Mouse (Mus musculus) thymus, postnatal 0 days (tissue): ENCODE measurements around the gene Tnfaip1. TPM values are rescaled to one million over a fixed set of nuclear protein-coding genes. Genes with fewer than 3 reads are reported as not detected.
"Not testable (repeated sequence)": the region's sequence is repeated elsewhere in the genome, so short reads cannot be mapped to it uniquely, and the experiment has no call there.

ENCODE experiments used
- DNase-seq: peaks from one replicate; pipeline ENCODE4 v3.0.0-alpha.2; 2015; ENCODE audit warnings: low spot score
- polyA plus RNA-seq: library from polyadenylated mRNA; unstranded; fragments of >200 nt; fragmentation: Nextera tagmentation; extraction: Ambion mirVana; gene quantifications from 2 replicates; pipeline ENCODE4 v1.2.1, GENCODE M21; 2015

Tnfaip1 gene
- polyA plus RNA-seq = 17.9 and 18.3 TPM in 2 replicates

GRCm38 (mm10) chr11:78536080-78536689, at the start of gene Tnfaip1, which contains the start of gene Ift20:
TSS of gene Tnfaip1 (minus strand) at chr11:78536332.
TSS of gene Ift20 (plus strand) at chr11:78536361.
- DNase-seq = peak; percentile 100

- DNase-seq = no peak
Observed at GRCm38 (mm10) chr11:78582848-78583247, 46.7 kb upstream of the Tnfaip1 start.

DNA sequence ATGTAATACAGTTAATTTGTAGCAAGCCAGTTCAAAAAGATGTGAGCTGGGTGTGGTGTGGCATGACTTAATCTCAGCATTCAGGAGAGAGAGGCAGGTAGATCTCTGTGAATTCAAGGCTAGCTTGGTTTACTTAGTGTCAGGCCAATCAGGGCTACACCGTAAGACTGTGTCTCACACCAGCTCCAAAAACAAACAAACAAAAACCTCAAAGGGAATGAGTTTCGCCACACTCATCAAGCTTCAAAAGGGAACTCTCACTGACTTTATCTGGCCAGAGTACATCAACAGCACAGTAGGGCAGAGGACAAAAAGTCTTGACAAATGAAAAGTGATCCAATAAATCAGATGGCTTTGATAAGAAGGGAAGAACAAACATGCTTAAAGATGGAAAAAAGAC, 38.8 kb upstream of the Tnfaip1 start:
- DNase-seq = no peak

GRCm38 (mm10) chr11:78574536-78574935, 38.4 kb upstream of the Tnfaip1 start:
- DNase-seq = no peak

DNA sequence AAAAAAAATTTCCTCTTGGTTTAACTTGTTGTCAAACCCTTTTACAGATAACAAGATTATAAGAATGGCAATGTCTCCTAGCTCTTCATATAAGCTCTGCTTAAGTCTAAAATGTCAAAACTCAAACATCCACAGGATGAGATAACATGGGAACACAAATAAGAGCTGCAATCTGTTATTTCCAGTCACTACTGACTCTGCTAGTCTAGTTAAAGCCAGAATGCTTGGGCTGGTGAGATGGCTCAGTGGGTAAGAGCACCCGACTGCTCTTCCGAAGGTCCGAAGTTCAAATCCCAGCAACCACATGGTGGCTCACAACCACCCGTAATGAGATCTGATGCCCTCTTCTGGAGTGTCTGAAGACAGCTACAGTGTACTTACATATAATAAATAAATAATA, 37.9 kb upstream of the Tnfaip1 start:
- not testable (repeated sequence) for DNase-seq

DNA sequence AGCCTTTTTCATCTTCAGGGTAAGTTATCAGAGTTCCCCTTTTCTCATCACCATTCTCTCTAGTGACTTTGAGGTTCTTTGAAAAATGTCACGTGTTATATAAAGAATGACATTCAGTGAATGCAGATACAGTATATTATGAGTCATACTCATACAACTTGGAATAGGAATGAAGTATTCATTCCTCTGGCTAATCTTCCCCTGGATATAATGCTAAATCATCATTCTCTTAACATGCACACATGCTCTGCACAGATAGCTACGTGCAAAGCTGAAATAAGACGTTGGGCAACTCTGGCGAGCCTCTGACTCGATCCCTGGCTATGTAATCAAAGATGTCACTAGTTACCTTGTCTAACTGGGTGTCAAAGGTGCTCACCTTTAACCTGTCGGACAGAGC, 35.7 kb upstream of the Tnfaip1 start:
- no peak for DNase-seq

- no peak for DNase-seq
Observed at GRCm38 (mm10) chr11:78571441-78571840, 35.3 kb upstream of the Tnfaip1 start.

DNA sequence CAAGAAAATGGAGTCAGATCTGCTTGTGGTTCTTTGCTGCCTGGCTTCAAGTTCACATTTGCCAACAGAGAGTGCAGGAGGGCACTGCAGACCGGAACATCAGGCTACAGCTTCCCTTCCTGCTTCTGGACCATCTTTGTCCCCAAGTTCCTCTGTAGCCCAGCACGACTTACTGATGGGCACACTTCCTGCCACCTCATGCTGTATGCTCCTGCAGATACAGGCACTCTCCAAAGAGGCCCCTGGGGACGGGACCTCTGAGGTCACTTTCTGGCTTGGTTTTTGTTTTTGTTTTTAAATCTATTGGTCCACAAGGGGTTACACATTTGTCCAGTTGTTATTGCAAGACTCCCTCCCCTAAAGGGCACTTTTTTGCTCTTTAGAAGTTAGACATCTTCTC, 33.7 kb upstream of the Tnfaip1 start:
- no peak for DNase-seq

DNA sequence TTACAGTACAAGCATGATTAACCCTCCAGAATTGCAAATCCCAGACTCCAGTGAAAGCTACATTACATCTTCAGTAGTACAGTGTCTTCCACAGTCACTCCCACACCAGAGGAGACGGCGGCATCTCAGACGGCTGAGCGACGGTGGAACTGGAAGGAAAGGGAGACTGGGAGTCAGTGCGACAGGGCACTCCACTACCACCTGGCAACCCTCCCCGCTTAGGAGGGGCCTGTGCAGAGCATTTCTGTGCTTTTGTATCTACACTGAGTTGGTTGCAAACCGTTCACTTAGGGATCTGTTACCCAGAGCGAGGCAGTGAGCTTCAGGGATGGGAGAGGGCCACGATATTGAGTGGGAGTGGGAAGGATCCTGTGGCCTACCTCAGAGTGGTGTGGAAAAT, 32.7 kb upstream of the Tnfaip1 start:
- no peak for DNase-seq

DNA sequence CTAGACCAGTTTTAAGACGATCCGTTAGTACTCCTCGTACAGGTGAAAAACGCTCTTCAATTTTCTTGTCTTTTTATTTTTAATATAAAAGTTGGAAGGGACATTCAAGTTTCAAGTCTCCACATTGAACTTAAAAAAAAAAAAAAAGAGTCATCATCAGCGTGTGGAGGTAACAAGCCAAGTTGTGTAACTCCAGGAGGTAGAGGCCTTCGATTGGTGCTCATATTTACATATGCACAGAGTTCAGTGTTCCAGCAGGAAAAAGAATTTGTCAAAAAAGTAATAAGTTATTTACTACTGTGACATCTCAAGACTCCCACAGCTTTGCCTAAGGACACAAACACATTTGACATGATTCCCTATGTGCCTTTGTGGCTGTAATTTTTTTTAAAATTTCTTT, 31.5 kb upstream of the Tnfaip1 start:
- no peak for DNase-seq

- DNase-seq = no peak
Observed at GRCm38 (mm10) chr11:78566775-78567174, 30.6 kb upstream of the Tnfaip1 start.

DNA sequence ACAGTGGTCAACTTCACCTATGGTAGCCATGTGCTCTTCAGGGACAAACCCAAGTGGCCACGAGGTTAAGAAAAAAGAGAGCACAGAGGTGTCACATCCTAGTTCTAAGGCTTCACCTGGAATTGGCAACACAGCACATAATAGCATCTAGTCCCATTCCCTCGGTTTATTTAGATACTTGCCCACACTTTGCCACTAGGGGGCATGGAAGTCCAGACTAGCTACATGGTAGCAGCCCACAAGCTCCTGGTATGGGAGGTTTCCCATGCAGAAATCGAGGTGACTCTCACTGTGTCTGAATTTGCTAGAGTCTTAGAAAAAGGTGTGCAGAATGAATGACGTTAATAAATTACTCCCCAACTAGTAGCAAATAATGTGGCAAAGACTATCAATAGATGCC, 24.3 kb upstream of the Tnfaip1 start:
- DNase-seq = peak; percentile 77

- no peak for DNase-seq
Observed at GRCm38 (mm10) chr11:78557241-78557640, 21.1 kb upstream of the Tnfaip1 start.

- no peak for DNase-seq
Observed at GRCm38 (mm10) chr11:78556070-78556469, 19.9 kb upstream of the Tnfaip1 start.

- DNase-seq = no peak
Observed at GRCm38 (mm10) chr11:78555623-78556022, 19.5 kb upstream of the Tnfaip1 start.

DNA sequence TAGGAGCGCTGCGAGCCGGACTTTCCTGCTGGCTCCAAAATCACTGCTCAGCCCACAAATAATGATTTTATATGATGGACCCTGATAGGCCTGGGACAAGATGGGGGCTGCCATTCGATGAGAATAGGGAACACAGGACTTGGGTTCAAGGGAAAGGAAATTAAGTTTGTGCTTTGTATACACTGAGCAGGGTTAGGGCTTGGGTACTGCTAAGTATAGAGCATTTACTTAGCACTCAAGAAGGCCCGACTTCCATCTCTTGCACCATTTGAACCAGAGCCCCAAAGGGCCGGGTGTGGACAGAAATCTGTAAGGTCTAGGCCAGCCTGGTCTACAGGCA, 14.9 kb upstream of the Tnfaip1 start:
- DNase-seq = no peak

DNA sequence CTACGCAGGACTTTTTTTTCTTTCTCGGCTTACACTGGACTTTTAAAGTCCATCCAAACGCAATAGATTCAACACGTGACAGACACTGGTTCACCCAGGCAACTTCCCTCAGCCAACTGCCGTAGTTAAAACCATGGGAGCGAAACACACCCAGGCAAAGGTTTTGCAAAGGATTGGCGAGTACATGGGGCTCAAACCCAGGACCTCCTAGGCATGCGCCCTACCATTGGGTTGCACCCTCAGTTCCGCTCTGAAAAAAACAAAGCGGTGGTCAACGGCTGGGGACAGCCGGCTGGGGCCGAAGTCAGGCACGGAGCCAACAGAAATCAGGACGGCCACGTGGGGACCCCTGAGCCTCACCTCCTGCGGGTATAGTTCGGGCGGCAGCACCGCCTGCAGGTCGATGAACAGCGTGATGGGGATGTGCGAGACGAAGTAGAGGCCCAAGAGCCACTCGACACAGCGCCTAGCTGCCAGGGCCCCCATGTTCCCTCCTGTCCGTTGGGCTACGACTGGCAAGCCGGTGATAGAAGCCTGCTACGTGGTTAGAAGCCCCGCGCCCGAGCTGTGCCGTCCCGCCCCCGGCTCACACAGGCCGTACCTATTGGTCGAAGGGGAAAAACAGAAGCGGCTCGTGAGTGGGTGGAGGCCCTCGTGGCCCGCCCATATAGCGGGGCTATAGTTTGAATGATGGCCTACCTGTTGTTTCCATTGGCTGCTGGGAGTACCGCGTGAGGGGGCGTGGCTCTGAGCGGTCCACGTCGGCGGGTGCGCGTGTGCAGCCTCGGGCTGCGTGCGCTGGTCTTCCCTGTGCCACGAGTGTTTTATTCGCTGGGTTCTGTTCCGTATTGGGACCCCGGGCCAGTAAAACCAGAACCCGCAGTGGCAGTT, 14.3 kb upstream of the Tnfaip1 start, which contains the start of gene Tmem97:
Gene Tmem97, minus strand, starts transcription at position 610 of the 891 bp plus-strand sequence.
- DNase-seq = peak; percentile 97

GRCm38 (mm10) chr11:78549491-78549987, 13.4 kb upstream of the Tnfaip1 start:
- DNase-seq = no peak

DNA sequence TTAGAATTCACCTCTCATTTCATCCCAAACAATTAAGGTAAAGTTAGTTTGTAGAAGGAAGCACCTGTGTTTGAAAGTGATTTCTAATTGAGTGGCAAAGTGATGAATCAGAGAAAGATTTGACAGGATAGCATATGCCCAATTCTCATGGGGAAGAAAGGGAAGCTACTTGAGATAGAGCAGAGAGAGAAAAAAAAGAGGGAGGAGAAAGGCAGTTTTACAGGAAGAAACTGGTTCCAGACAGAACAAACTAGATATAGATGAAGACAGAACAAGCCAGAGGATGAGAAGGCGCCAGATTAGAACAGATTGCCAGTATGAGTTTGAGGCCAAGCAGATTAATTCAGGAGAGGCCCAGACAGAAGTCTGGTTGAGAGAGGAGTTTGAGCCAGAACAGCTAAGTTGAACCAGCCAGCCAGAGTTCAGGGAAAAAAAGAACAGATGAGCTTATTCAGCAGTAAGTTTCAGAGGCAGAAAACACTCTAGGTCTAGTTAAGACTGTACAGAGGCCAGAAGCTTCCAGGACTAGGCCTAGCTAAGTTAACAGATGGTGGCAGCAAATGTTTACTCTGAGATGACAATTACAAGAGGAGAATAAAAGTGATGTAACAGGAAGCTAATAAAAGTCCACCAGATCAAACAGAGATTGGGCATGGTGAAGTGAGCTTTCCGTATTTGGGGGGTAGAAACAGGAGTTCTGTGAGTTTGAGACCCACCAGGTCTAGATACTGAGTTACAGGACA, 11.8 kb upstream of the Tnfaip1 start:
- no peak for DNase-seq

GRCm38 (mm10) chr11:78545181-78545580, 9.0 kb upstream of the Tnfaip1 start:
- DNase-seq = no peak

DNA sequence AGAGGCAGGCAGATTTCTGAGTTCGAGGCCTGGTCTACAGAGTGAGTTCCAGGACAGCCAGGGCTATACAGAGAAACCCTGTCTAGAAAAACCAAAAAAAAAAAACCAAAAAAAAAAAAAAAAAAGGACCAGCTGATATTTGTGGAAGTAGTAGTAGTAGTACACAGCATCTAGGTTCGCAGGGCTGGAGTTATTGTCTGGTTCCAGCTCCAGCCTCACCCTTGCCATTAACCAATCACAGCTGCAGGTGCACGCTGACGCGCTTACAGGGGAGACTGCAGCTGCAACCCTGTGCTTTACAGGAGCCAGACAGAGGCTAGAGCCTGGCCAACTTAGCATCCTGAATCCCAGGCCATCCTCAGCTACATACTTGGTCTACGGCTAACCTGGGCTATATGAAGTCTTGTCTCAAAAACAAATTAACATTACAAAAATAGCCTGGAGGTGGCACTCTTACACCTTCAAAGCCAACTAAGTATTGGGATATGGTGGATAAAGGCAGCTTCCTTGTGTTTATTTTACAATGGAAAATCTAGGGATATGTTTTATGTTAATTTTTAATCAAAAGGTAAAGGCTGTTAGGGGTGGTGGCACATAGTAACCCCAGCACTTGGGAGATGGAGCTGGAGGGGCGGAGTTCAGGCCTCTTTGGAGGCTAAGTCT, 8.4 kb upstream of the Tnfaip1 start:
- DNase-seq = no peak
